Mouse (Mus musculus): ENCODE results near the gene Rngtt. TPM values are rescaled to one million over a fixed set of nuclear protein-coding genes. Genes with fewer than 3 reads are reported as not detected.
"Not testable (repeated sequence)": the region's sequence is repeated elsewhere in the genome, so short reads cannot be mapped to it uniquely, and the experiment has no call there.

Rngtt gene
- polyA plus RNA-seq, 1 experiment = 3.4 TPM

- Histone ChIP-seq H3K27me3 (replicated peaks; ENCODE audit: control insufficient read depth, insufficient read depth, low read length) (no peaks in the 10 kb centered on the region; the same call in 1 of the 2 replicates), H3K4me1 (ENCODE audit: control insufficient read depth, insufficient read depth, low read length) (no peaks in the 10 kb centered on the region), H3K4me3 (ENCODE audit: insufficient read depth, low read depth, low read length) (no peak overlapping the region), H3K27ac (ENCODE audit: insufficient read depth, low read depth, low read length) (no peak overlapping the region), H3K36me3 (ENCODE audit: control insufficient read depth, insufficient read depth, low read length) (no peaks in the 10 kb centered on the region)
- WGBS = 79% methylated on average over 4 of the region's 4 CpGs
- TF ChIP-seq CTCF (conservative IDR thresholded peaks at IDR 0.05; ENCODE audit: insufficient read depth, insufficient read length, low read depth, low read length) (no peak), POLR2A (IDR thresholded peaks at IDR 0.05; ENCODE audit: low read depth, low read length) (no peak)
- DNase-seq = no peak
Measured at GRCm38 (mm10) chr4:33413791-33414190, 103.7 kb downstream of the Rngtt start.

GRCm38 (mm10) chr4:33414781-33415180 is 104.7 kb downstream of the Rngtt start:
- no peak for DNase-seq
- H3K36me3 ChIP-seq (ENCODE audit: control insufficient read depth, insufficient read depth, low read length) = no peaks in the 10 kb centered on the region
- H3K4me3 ChIP-seq (ENCODE audit: insufficient read depth, low read depth, low read length) = no peak overlapping the region
- no peaks in the 10 kb centered on the region; the same call in 1 of the 2 replicates for H3K27me3 ChIP-seq (replicated peaks; ENCODE audit: control insufficient read depth, insufficient read depth, low read length)
- no peak overlapping the region for H3K27ac ChIP-seq (ENCODE audit: insufficient read depth, low read depth, low read length)
- TF ChIP-seq POLR2A (IDR thresholded peaks at IDR 0.05; ENCODE audit: low read depth, low read length) = no peak
- 72% methylated on average over 4 of the region's 4 CpGs for WGBS
- H3K4me1 ChIP-seq (ENCODE audit: control insufficient read depth, insufficient read depth, low read length) = no peaks in the 10 kb centered on the region

- H3K27me3 ChIP-seq (replicated peaks; ENCODE audit: control insufficient read depth, insufficient read depth, low read length) = no peaks in the 10 kb centered on the region; the same call in 1 of the 2 replicates
- H3K36me3 ChIP-seq (ENCODE audit: control insufficient read depth, insufficient read depth, low read length) = no peaks in the 10 kb centered on the region
- WGBS = 92% methylated on average over 4 of the region's 4 CpGs
- DNase-seq = no peak
- H3K4me3 ChIP-seq (ENCODE audit: insufficient read depth, low read depth, low read length) = no peak overlapping the region
- TF ChIP-seq CTCF (conservative IDR thresholded peaks at IDR 0.05; ENCODE audit: insufficient read depth, insufficient read length, low read depth, low read length) (no peak), POLR2A (IDR thresholded peaks at IDR 0.05; ENCODE audit: low read depth, low read length) (no peak)
- no peak overlapping the region for H3K27ac ChIP-seq (ENCODE audit: insufficient read depth, low read depth, low read length)
- H3K4me1 ChIP-seq (ENCODE audit: control insufficient read depth, insufficient read depth, low read length) = no peaks in the 10 kb centered on the region
Measured at GRCm38 (mm10) chr4:33417391-33417790, 107.3 kb downstream of the Rngtt start.

- no peaks in the 10 kb centered on the region for H3K27me3 ChIP-seq (replicated peaks; ENCODE audit: control insufficient read depth, insufficient read depth, low read length)
- no peak overlapping the region for H3K4me3 ChIP-seq (ENCODE audit: insufficient read depth, low read depth, low read length)
- TF ChIP-seq POLR2A (IDR thresholded peaks at IDR 0.05; ENCODE audit: low read depth, low read length) (no peak), CTCF (conservative IDR thresholded peaks at IDR 0.05; ENCODE audit: insufficient read depth, insufficient read length, low read depth, low read length) (no peak)
- 0 out of 2 replicates have a peak, but pooled peaks cover 2% of the 10 kb centered on the region for H3K36me3 ChIP-seq (ENCODE audit: control insufficient read depth, insufficient read depth, low read length)
- 97% methylated on average over 1 of the region's 1 CpGs for WGBS
- no peak overlapping the region for H3K27ac ChIP-seq (ENCODE audit: insufficient read depth, low read depth, low read length)
- DNase-seq = no peak
- no peaks in the 10 kb centered on the region for H3K4me1 ChIP-seq (ENCODE audit: control insufficient read depth, insufficient read depth, low read length)
Measured at GRCm38 (mm10) chr4:33419644-33420043, 109.5 kb downstream of the Rngtt start.

GRCm38 (mm10) chr4:33428856-33429255 is 118.7 kb downstream of the Rngtt start:
- 62% methylated on average over 4 of the region's 4 CpGs for WGBS
- TF ChIP-seq CTCF (conservative IDR thresholded peaks at IDR 0.05; ENCODE audit: insufficient read depth, insufficient read length, low read depth, low read length) = no peak
- no peak for DNase-seq
- Histone ChIP-seq H3K4me3 (ENCODE audit: insufficient read depth, low read depth, low read length) (no peak overlapping the region), H3K4me1 (ENCODE audit: control insufficient read depth, insufficient read depth, low read length) (no peaks in the 10 kb centered on the region), H3K27ac (ENCODE audit: insufficient read depth, low read depth, low read length) (no peak overlapping the region), H3K27me3 (replicated peaks; ENCODE audit: control insufficient read depth, insufficient read depth, low read length) (no peaks in the 10 kb centered on the region), H3K36me3 (ENCODE audit: control insufficient read depth, insufficient read depth, low read length) (no peaks in the 10 kb centered on the region)

- Histone ChIP-seq H3K27me3 (replicated peaks; ENCODE audit: control insufficient read depth, insufficient read depth, low read length) (no peaks in the 10 kb centered on the region), H3K4me3 (ENCODE audit: insufficient read depth, low read depth, low read length) (no peak overlapping the region), H3K36me3 (ENCODE audit: control insufficient read depth, insufficient read depth, low read length) (no peaks in the 10 kb centered on the region), H3K4me1 (ENCODE audit: control insufficient read depth, insufficient read depth, low read length) (no peaks in the 10 kb centered on the region), H3K27ac (ENCODE audit: insufficient read depth, low read depth, low read length) (no peak overlapping the region)
- TF ChIP-seq CTCF (conservative IDR thresholded peaks at IDR 0.05; ENCODE audit: insufficient read depth, insufficient read length, low read depth, low read length) (no peak), POLR2A (IDR thresholded peaks at IDR 0.05; ENCODE audit: low read depth, low read length) (no peak)
- no peak for DNase-seq
- 93% methylated on average over 6 of the region's 6 CpGs for WGBS
Measured at GRCm38 (mm10) chr4:33441864-33442263, 131.8 kb downstream of the Rngtt start.

GRCm38 (mm10) chr4:33446265-33446664 is 136.2 kb downstream of the Rngtt start:
- WGBS = 98% methylated on average over 3 of the region's 3 CpGs
- TF ChIP-seq POLR2A (IDR thresholded peaks at IDR 0.05; ENCODE audit: low read depth, low read length) = no peak
- Histone ChIP-seq H3K27ac (ENCODE audit: insufficient read depth, low read depth, low read length) (no peak overlapping the region), H3K27me3 (replicated peaks; ENCODE audit: control insufficient read depth, insufficient read depth, low read length) (no peaks in the 10 kb centered on the region), H3K4me3 (ENCODE audit: insufficient read depth, low read depth, low read length) (no peak overlapping the region), H3K36me3 (ENCODE audit: control insufficient read depth, insufficient read depth, low read length) (no peaks in the 10 kb centered on the region), H3K4me1 (ENCODE audit: control insufficient read depth, insufficient read depth, low read length) (no peaks in the 10 kb centered on the region)
- DNase-seq = no peak

- Histone ChIP-seq H3K27ac (ENCODE audit: insufficient read depth, low read depth, low read length) (no peak overlapping the region), H3K27me3 (replicated peaks; ENCODE audit: control insufficient read depth, insufficient read depth, low read length) (no peaks in the 10 kb centered on the region), H3K36me3 (ENCODE audit: control insufficient read depth, insufficient read depth, low read length) (no peaks in the 10 kb centered on the region), H3K4me1 (ENCODE audit: control insufficient read depth, insufficient read depth, low read length) (no peaks in the 10 kb centered on the region), H3K4me3 (ENCODE audit: insufficient read depth, low read depth, low read length) (no peak overlapping the region)
- DNase-seq = no peak
- TF ChIP-seq CTCF (conservative IDR thresholded peaks at IDR 0.05; ENCODE audit: insufficient read depth, insufficient read length, low read depth, low read length) (no peak), POLR2A (IDR thresholded peaks at IDR 0.05; ENCODE audit: low read depth, low read length) (no peak)
- WGBS = 89% methylated on average over 3 of the region's 3 CpGs
Measured at GRCm38 (mm10) chr4:33446881-33447280, 136.8 kb downstream of the Rngtt start.

GRCm38 (mm10) chr4:33450356-33450755 is 140.2 kb downstream of the Rngtt start:
- H3K4me1 ChIP-seq (ENCODE audit: control insufficient read depth, insufficient read depth, low read length); H3K27ac ChIP-seq (ENCODE audit: insufficient read depth, low read depth, low read length); H3K36me3 ChIP-seq (ENCODE audit: control insufficient read depth, insufficient read depth, low read length); H3K27me3 ChIP-seq (replicated peaks; ENCODE audit: control insufficient read depth, insufficient read depth, low read length); H3K4me3 ChIP-seq (ENCODE audit: insufficient read depth, low read depth, low read length); DNase-seq: not testable (repeated sequence)
- WGBS = 94% methylated on average over 8 of the region's 8 CpGs

Data from kidney, adult 2 months (tissue).